Mouse (Mus musculus) bone marrow, adult 2 months (tissue): ENCODE data around the gene Tmem88b. TPM values are rescaled to one million over a fixed set of nuclear protein-coding genes. Genes with fewer than 3 reads are reported as not detected.
"Not testable (repeated sequence)": the region's sequence is repeated elsewhere in the genome, so short reads cannot be mapped to it uniquely, and the experiment has no call there.

Experiments
- H3K27ac ChIP-seq: fragments of 200-500 bp; 2 replicates; pipeline ENCODE4 v1.5.1; 2012; ENCODE audit warnings: low read depth, mild to moderate bottlenecking, control low read depth, inconsistent platforms, low read length; ENCODE audit not compliant: control insufficient read depth, poor library complexity, insufficient read depth
- H3K4me1 ChIP-seq: fragments of 200-500 bp; 2 replicates; pipeline ENCODE4 v1.6.1; 2011; ENCODE audit warnings: low read length; ENCODE audit not compliant: control insufficient read depth, insufficient read depth
- H3K4me3 ChIP-seq: fragments of 200-500 bp; replicated peaks from 2 replicates; pipeline ENCODE3; 2011; ENCODE audit warnings: mild to moderate bottlenecking, low read depth, low read length, control low read depth; ENCODE audit not compliant: control insufficient read depth
- CTCF ChIP-seq: fragments of 200-500 bp; IDR thresholded peaks from 2 replicates; pipeline ENCODE4 v1.5.1; 2011; ENCODE audit warnings: low read length, control low read depth; ENCODE audit not compliant: control insufficient read depth, insufficient read depth
- POLR2A ChIP-seq: fragments of 200-500 bp; IDR thresholded peaks from 2 replicates; pipeline ENCODE4 v1.6.1; 2011; ENCODE audit warnings: low read depth, mild to moderate bottlenecking, control low read depth, low read length, borderline replicate concordance; ENCODE audit not compliant: control insufficient read depth
- WGBS: fragments of 180-500 bp; shearing (Covaris S2); methylation state at CpG from one replicate; pipeline ENCODE4 v1.1.7; 2018; 5-methylcytosine and 5-hydroxymethylcytosine counted together
- polyA plus RNA-seq: library from polyadenylated mRNA; stranded (reverse); fragments of >200 nt; gene quantifications from 2 replicates; pipeline ENCODE4 v1.2.4, GENCODE M21; 2011; ENCODE audit warnings: low replicate concordance; ENCODE audit not compliant: missing spikeins, insufficient read depth, insufficient read length

The Tmem88b gene
- polyA plus RNA-seq, 1 experiment: 1.1 TPM

DNA sequence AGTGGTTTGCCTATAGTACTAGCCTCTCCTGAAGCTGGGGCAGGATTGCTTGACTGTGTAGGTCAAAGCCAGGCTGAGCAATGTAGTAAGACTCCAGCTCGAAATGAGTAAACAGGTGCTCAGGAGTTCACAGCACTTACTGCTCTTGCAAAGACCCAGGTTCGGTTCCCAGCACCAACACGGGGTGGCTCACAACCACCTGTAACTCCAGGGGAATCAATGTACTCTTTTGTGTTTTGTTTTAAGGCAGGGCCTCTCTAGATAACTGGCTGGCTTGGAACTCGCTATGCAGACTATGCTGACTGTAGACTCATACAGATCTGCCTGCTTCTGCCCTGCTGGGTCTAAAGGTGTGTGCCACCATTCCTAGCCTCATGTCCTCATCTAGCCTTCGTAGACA lies 43.0 kb downstream of the Tmem88b start:
- no peak for TF ChIP-seq CTCF
- TF ChIP-seq POLR2A: no peak
- Histone ChIP-seq H3K27ac (no peak overlapping the region), H3K4me1 (no peaks in the 10 kb centered on the region), H3K4me3 (no peak overlapping the region)
- WGBS: 83% methylated on average over 5 of the region's 5 CpGs

DNA sequence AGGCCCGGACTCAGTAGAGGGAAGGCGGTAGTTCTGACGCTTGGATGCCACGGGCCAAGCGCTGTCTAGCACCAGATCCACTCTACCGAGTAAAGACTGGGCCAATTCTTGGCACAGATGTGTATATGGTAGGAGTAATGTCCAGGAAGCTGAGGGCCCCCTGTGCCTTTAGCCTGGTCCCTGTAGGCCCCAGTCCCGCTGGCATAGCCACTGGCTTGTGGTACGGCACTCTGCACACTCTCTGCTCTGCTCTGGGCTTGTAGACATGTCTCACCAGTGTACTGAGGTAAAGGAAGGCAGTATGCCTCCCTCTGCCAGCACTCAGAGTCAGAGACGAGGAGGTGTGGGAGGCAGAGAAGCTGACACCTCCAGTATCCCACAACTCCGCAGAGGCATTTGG lies 45.0 kb downstream of the Tmem88b start:
- H3K4me3 ChIP-seq, H3K27ac ChIP-seq, H3K4me1 ChIP-seq: not testable (repeated sequence)
- WGBS: 88% methylated on average over 10 of the region's 10 CpGs

DNA sequence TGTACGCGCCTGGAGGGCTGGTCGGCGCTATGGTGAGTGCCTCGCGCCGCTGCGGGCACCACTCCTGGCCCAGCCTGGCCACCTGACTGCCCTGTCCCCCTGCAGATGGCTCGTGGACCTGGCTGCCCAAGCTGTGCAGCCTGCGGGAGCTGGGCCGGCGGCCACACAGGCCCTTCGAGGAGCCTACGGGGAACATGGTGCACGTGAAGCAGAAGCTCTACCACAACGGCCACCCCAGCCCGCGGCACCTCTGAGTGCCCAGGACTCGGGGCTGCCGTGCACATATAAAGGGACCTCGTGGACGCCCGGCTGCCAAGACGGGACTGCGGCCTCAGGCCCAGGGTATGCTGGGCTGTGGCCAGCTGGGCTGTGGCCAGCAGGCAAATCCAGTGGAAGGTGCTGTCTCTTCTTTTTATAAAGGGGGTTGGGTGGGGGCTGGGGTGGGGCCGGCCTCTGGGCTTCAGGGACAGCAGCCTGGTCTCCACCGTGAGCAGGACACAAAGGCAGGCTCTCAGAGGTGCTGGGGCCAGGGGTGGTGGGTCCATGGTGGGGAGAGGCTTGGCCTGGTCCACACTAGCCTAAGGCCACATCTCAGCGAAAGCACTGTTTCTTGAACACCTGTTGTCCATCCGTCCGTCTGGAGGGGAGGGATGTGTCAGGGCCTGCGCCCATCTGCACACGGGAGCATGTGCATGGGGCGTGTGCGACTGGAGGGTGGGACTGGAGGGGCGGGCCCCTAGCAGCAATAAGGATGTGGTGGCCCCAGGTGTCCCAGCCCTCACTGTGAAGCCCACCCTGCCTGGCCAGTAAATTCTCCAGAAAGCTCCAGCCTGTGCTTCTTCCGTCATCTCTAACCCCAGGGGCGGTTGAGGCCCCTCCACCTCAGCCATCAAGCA lies 45.7 kb downstream of the Tmem88b start:
- TF ChIP-seq POLR2A (no peak), CTCF (no peak)
- Histone ChIP-seq H3K4me1 (peaks cover 4% of the 10 kb centered on the region; the same call in 1 of the 2 replicates), H3K4me3 (no peak overlapping the region), H3K27ac (no peak overlapping the region)
- 90% methylated on average over 37 of the region's 37 CpGs for WGBS

DNA sequence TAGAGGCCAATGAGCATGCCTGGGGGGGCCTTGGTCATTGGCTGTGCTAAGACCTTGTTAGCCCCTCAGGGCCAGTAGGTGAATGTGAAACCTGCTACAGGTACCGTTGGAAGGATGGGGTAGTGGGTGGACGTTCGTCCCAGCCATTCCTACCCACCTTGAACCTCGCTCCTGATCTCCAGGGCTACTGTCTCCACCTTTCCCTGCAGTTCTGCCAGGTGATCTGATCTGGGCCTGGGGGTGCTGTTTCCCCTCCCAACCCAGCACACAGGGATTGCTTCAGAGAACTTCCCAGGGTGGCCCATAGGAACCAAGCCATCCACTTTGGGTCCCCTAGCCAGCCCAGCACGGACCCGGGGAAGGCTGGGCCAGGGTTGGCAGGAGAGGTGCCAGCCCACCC lies 46.5 kb downstream of the Tmem88b start:
- H3K4me1 ChIP-seq: peaks cover 4% of the 10 kb centered on the region; the same call in 1 of the 2 replicates
- no peak for TF ChIP-seq CTCF
- no peak for TF ChIP-seq POLR2A
- no peak overlapping the region for H3K4me3 ChIP-seq
- 87% methylated on average over 6 of the region's 6 CpGs for WGBS
- H3K27ac ChIP-seq: no peak overlapping the region

DNA sequence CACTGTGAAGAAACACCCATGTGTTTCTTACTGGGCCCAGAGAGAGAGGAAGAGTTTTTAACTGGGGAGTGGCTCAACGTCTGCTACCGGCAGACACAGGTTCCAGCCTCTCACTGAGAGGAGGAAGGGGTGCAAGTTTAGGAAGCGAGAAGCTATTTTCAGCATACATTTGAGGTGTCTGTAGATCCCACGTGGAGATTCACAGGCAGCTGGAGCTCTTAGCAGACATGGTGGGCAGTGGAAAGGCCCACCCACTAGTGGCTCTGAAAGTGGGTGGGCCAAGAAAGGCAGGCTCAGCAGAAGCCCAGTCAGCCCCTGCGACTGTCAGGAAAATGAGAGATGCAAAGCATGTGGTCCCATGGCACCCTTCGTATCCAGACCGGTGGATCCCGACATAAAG lies 47.4 kb downstream of the Tmem88b start:
- WGBS: 61% methylated on average over 8 of the region's 8 CpGs
- no peak overlapping the region for H3K27ac ChIP-seq
- TF ChIP-seq POLR2A (no peak), CTCF (no peak)
- peaks cover 4% of the 10 kb centered on the region; the same call in 1 of the 2 replicates for H3K4me1 ChIP-seq
- H3K4me3 ChIP-seq: no peak overlapping the region

DNA sequence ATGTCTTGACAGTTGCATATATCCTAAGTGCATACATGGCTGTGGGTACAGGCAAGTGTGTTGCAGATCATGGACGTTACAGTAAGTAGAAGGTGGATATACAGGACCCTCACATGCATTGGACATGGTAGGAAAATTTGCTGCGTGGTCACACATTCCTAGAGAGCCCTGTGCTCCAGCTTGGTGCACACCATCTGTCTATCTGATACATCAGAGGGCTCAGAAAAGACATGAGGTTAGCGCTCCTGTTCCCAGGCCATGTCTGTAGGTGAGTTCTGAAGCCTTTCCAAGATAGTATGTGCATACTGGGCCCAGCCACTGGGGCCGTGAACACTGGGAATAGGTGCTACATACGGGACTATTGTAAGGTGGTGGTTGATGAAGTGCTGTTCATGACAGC lies 49.3 kb downstream of the Tmem88b start:
- TF ChIP-seq POLR2A: no peak
- no peak for TF ChIP-seq CTCF
- H3K27ac ChIP-seq: no peak overlapping the region
- H3K4me1 ChIP-seq: peaks cover 4% of the 10 kb centered on the region; the same call in 1 of the 2 replicates
- no peak overlapping the region for H3K4me3 ChIP-seq
- WGBS: 90% methylated on average over 5 of the region's 5 CpGs

DNA sequence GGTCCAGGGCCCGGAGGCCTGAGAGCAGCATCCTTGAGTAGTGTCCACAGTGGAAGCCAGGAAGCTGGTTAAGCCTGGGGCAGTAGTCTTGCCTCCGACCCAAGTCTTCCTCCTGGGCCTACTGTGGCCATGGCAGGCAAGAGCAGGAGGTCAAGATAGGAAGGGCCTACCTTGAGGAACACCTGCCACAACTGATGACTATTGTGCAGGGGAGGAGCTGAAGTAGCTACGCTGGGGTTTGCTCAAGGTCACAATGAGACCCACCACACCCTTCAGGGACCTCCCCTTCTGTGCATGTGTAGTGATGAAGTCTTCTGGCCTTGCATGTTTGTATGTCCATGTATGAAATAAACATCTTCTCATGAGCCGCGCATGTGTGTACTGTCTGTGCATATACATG lies 49.9 kb downstream of the Tmem88b start:
- Histone ChIP-seq H3K4me3 (peak overlapping the region; percentile 27), H3K4me1 (peaks cover 4% of the 10 kb centered on the region; the same call in 1 of the 2 replicates), H3K27ac (no peak overlapping the region)
- whole genome bisulfite sequencing: 64% methylated on average over 5 of the region's 5 CpGs
- TF ChIP-seq POLR2A (no peak), CTCF (no peak)

DNA sequence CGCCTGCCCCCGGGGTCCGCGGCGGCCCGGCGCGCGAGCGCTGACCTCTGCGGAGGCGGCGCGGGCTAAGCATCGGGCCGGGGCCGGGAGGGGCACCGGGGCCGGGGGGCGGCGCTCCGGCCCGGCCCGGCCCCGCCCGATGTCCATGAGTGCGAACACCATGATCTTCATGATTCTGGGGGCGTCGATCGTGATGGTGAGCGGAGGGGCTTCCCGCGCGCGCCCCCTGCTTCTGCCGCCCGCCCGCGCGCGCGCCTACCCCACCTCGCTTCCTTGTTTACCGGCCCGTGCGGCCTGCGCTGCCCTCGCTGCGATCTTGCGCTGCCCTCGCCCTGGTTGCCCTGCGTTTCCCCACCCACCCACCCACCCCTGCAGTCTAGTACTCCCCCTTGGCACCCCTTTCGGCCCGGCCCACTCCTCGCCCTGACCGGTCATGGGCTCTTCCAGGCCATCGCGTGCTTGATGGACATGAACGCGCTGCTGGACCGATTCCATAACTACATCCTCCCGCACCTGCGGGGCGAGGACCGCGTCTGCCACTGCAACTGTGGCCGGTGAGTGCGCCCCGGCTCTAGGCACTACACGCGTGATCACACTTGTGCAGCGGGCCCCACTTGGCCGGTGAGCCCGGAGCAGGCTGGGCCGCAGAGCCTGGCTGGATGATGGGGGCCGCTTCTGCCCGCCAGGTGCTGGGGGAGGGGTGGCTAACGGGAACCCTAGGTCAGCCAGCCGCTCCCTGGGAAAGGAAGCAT lies 50.5 kb downstream of the Tmem88b start:
- TF ChIP-seq POLR2A (no peak), CTCF (no peak)
- H3K4me1 ChIP-seq: peaks cover 4% of the 10 kb centered on the region; the same call in 1 of the 2 replicates
- H3K27ac ChIP-seq: peak overlapping the region; percentile 64; the same call in 1 of the 2 replicates
- H3K4me3 ChIP-seq: peak overlapping the region; percentile 74
- under 1% methylated on average over 73 of the region's 79 CpGs for WGBS
